Mouse (Mus musculus) frontal cortex, postnatal 25 days (tissue): ENCODE measurements around the gene Astn2.

Source experiments
- DNase-seq, 2 experiments: peaks; one replicate each; pipeline ENCODE4 v3.0.0; 2022; ENCODE audit warnings: low spot score in 2 of 2

Astn2 gene

GRCm38 (mm10) chr4:66169485-66169884, 234.9 kb downstream of the Astn2 start:
- no peak for DNase-seq

- DNase-seq = no peak
Measured at GRCm38 (mm10) chr4:66158714-66159113, 245.7 kb downstream of the Astn2 start.

GRCm38 (mm10) chr4:66157439-66158113, 246.8 kb downstream of the Astn2 start:
- DNase-seq = no peak

- no peak for DNase-seq
Measured at GRCm38 (mm10) chr4:66146546-66146945, 257.9 kb downstream of the Astn2 start.

GRCm38 (mm10) chr4:66126181-66126580, 278.2 kb downstream of the Astn2 start:
- DNase-seq = no peak

GRCm38 (mm10) chr4:66122766-66123358, 281.5 kb downstream of the Astn2 start:
- no peak for DNase-seq

- DNase-seq = no peak
Measured at GRCm38 (mm10) chr4:66114243-66114642, 290.2 kb downstream of the Astn2 start.

- DNase-seq = no peak
Measured at GRCm38 (mm10) chr4:66102037-66102436, 302.4 kb downstream of the Astn2 start.

- DNase-seq = no peak
Measured at GRCm38 (mm10) chr4:66097629-66098028, 306.8 kb downstream of the Astn2 start.

- DNase-seq = no peak
Measured at GRCm38 (mm10) chr4:66096104-66096503, 308.3 kb downstream of the Astn2 start.

- DNase-seq = no peak
Measured at GRCm38 (mm10) chr4:66057161-66057560, 347.2 kb downstream of the Astn2 start.

GRCm38 (mm10) chr4:66055690-66056089, 348.7 kb downstream of the Astn2 start:
- DNase-seq = no peak

- DNase-seq = no peak
Measured at GRCm38 (mm10) chr4:66043014-66043672, 361.3 kb downstream of the Astn2 start.

- no peak for DNase-seq
Measured at GRCm38 (mm10) chr4:66033826-66034225, 370.6 kb downstream of the Astn2 start.

GRCm38 (mm10) chr4:66031320-66031870, 373.0 kb downstream of the Astn2 start:
- no peak for DNase-seq

GRCm38 (mm10) chr4:66029901-66030300, 374.5 kb downstream of the Astn2 start:
- DNase-seq = no peak

- DNase-seq = no peak
Measured at GRCm38 (mm10) chr4:66027866-66028265, 376.5 kb downstream of the Astn2 start.

- DNase-seq = no peak
Measured at GRCm38 (mm10) chr4:66025393-66026062, 378.9 kb downstream of the Astn2 start.

- no peak for DNase-seq
Measured at GRCm38 (mm10) chr4:66002936-66003335, 401.5 kb downstream of the Astn2 start.

- no peak for DNase-seq
Measured at GRCm38 (mm10) chr4:65983643-65984042, 420.8 kb downstream of the Astn2 start.

- no peak for DNase-seq
Measured at GRCm38 (mm10) chr4:65982882-65983281, 421.5 kb downstream of the Astn2 start.

- DNase-seq = peak; percentile 23 to 24
Measured at GRCm38 (mm10) chr4:65976251-65976650, 428.2 kb downstream of the Astn2 start.
